8 mouse cellular contexts compared by ENCODE assay signal in genomic region chr2:26389154-26389690, GRCm38 (mm10). TPM values are rescaled to one million over a fixed set of nuclear protein-coding genes. Genes with fewer than 3 reads are reported as not detected.
DNase-seq lines count a peak whose midpoint lies in the region; ATAC-seq and TF ChIP-seq lines count a peak whose summit lies in the region.

Gene Entr1 (minus strand): TSS chr2:26389316.
Gene Pmpca (plus strand): TSS chr2:26389339.

- H3K4me1 ChIP-seq in embryonic facial prominence, embryonic 12.5 days: peaks cover 22% of the 10 kb centered on the region
- H3K4me1 ChIP-seq in kidney, adult 2 months (ENCODE audit: control insufficient read depth, insufficient read depth, low read length): peaks cover 9% of the 10 kb centered on the region; the same call in 1 of the 2 replicates
- H3K4me1 ChIP-seq in limb, embryonic 14.5 days (ENCODE audit: control insufficient read depth, insufficient read depth, low read length): peaks cover 10% of the 10 kb centered on the region
- peaks cover 19% of the 10 kb centered on the region for H3K4me1 ChIP-seq in midbrain, embryonic 16.5 days (ENCODE audit: control insufficient read depth, insufficient read depth, low read length)

- peaks cover 73% of the 10 kb centered on the region for H3K36me3 ChIP-seq in embryonic facial prominence, embryonic 12.5 days
- peaks cover 5% of the 10 kb centered on the region for H3K36me3 ChIP-seq in kidney, adult 2 months (ENCODE audit: control insufficient read depth, insufficient read depth, low read length)
- peaks cover 76% of the 10 kb centered on the region for H3K36me3 ChIP-seq in limb, embryonic 14.5 days (ENCODE audit: control insufficient read depth, insufficient read depth, low read length)
- peaks cover 38% of the 10 kb centered on the region for H3K36me3 ChIP-seq in midbrain, embryonic 16.5 days (ENCODE audit: control insufficient read depth, insufficient read depth, low read length)

- H3K27ac ChIP-seq in embryonic facial prominence, embryonic 12.5 days: peak within 1 kb of the TSS; percentile 75
- H3K27ac ChIP-seq in kidney, adult 2 months (ENCODE audit: insufficient read depth, low read depth, low read length): peak within 1 kb of the TSS; percentile 43
- peak within 1 kb of the TSS; percentile 63 for H3K27ac ChIP-seq in limb, embryonic 14.5 days (replicated peaks; ENCODE audit: low read depth, low read length)
- peak within 1 kb of the TSS; percentile 68 for H3K27ac ChIP-seq in midbrain, embryonic 16.5 days (ENCODE audit: low read length)

- peak within 1 kb of the TSS; percentile 95 for H3K9ac ChIP-seq in embryonic facial prominence, embryonic 12.5 days
- H3K9ac ChIP-seq in limb, embryonic 14.5 days (ENCODE audit: low read depth, low read length, severe bottlenecking): peak within 1 kb of the TSS; percentile 88
- peak within 1 kb of the TSS; percentile 87 for H3K9ac ChIP-seq in midbrain, embryonic 16.5 days (ENCODE audit: low read depth, low read length)

- no peak for TF ChIP-seq CTCF in kidney, adult 2 months (conservative IDR thresholded peaks at IDR 0.05; ENCODE audit: insufficient read depth, insufficient read length, low read depth, low read length)

- DNase-seq in 416B (ENCODE audit: low read depth): peak; percentile 73
- peak; percentile 90 to 93 for DNase-seq in adrenal gland, postnatal 36 days
- DNase-seq in heart, adult 18-20 months: peak; percentile 87 to 88
- peak; percentile 88 for DNase-seq in kidney, adult 2 months
- DNase-seq in limb, embryonic 14.5 days (ENCODE audit: low spot score): peak; percentile 76
- DNase-seq in spleen, postnatal 10 days (ENCODE audit: low spot score in 2 of 2): peak; percentile 77 to 89

- no peaks in the 10 kb centered on the region for H3K27me3 ChIP-seq in embryonic facial prominence, embryonic 12.5 days
- no peaks in the 10 kb centered on the region for H3K27me3 ChIP-seq in kidney, adult 2 months (replicated peaks; ENCODE audit: control insufficient read depth, insufficient read depth, low read length)
- no peaks in the 10 kb centered on the region for H3K27me3 ChIP-seq in limb, embryonic 14.5 days (ENCODE audit: control insufficient read depth, insufficient read depth, low read length)
- no peaks in the 10 kb centered on the region for H3K27me3 ChIP-seq in midbrain, embryonic 16.5 days (ENCODE audit: control insufficient read depth, insufficient read depth, low read depth, low read length)

- peak; percentile 20 for TF ChIP-seq POLR2A in kidney, adult 2 months (IDR thresholded peaks at IDR 0.05; ENCODE audit: low read depth, low read length)
- peak; percentile 82; the same call in 1 of the 2 replicates for TF ChIP-seq POLR2A in limb, embryonic 14.5 days (IDR thresholded peaks at IDR 0.05; ENCODE audit: borderline replicate concordance, extremely low read depth, insufficient read depth, insufficient read length)

- H3K9me3 ChIP-seq in embryonic facial prominence, embryonic 12.5 days: no peaks in the 10 kb centered on the region
- no peaks in the 10 kb centered on the region for H3K9me3 ChIP-seq in limb, embryonic 14.5 days (ENCODE audit: control insufficient read depth, low read length)
- H3K9me3 ChIP-seq in midbrain, embryonic 16.5 days (replicated peaks; ENCODE audit: control insufficient read depth, low read length, poor library complexity, severe bottlenecking): no peaks in the 10 kb centered on the region

- H3K4me2 ChIP-seq in embryonic facial prominence, embryonic 12.5 days (replicated peaks): peak within 1 kb of the TSS; percentile 94
- H3K4me2 ChIP-seq in limb, embryonic 14.5 days (replicated peaks; ENCODE audit: low read depth, low read length, severe bottlenecking): peak within 1 kb of the TSS; percentile 90
- H3K4me2 ChIP-seq in midbrain, embryonic 16.5 days (ENCODE audit: low read length): peak within 1 kb of the TSS; percentile 89

- ATAC-seq in embryonic facial prominence, embryonic 12.5 days (ENCODE audit: insufficient number of reproducible peaks, insufficient read depth, low FRiP score, low TSS enrichment): peak; percentile 76
- ATAC-seq in limb, embryonic 14.5 days (ENCODE audit: low FRiP score, low read depth): peak; percentile 91
- ATAC-seq in midbrain, embryonic 16.5 days: peak; percentile 91

- under 1% methylated on average over 59 of the region's 60 CpGs for WGBS in embryonic facial prominence, embryonic 12.5 days
- 1% methylated on average over 58 of the region's 60 CpGs for WGBS in kidney, adult 2 months
- under 1% methylated on average over 58 of the region's 60 CpGs for WGBS in limb, embryonic 14.5 days
- under 1% methylated on average over 60 of the region's 60 CpGs for WGBS in midbrain, embryonic 16.5 days

- H3K4me3 ChIP-seq in embryonic facial prominence, embryonic 12.5 days: peak within 1 kb of the TSS; percentile 97
- H3K4me3 ChIP-seq in kidney, adult 2 months (ENCODE audit: insufficient read depth, low read depth, low read length): peak within 1 kb of the TSS; percentile 78
- peak within 1 kb of the TSS; percentile 96 for H3K4me3 ChIP-seq in limb, embryonic 14.5 days (replicated peaks; ENCODE audit: low read length)
- peak within 1 kb of the TSS; percentile 82 for H3K4me3 ChIP-seq in midbrain, embryonic 16.5 days (ENCODE audit: low read depth, low read length)

RNA-seq across cellular contexts. Expression of gene Entr1, which starts in this region (rescaled TPM):
- total RNA-seq in adrenal gland, postnatal 36 days (2021): 100 to 1,000 TPM in 1 of 2 experiments, 10 to 100 TPM in 1; 97.9 to 102 TPM
- polyA plus RNA-seq in embryonic facial prominence, embryonic 12.5 days (2016; fragmentation: Nextera tagmentation; extraction: Ambion mirVana): 184 and 188 TPM in 2 replicates
- 10 to 100 TPM; 44.9 to 45.2 TPM for total RNA-seq in heart, adult 18-20 months (2021)
- polyA plus RNA-seq in kidney, adult 2 months (2012; rRNA removed): 102 and 110 TPM in 2 replicates
- 217 and 222 TPM in 2 replicates for polyA plus RNA-seq in limb, embryonic 14.5 days (2012; rRNA removed)
- polyA plus RNA-seq in limb, embryonic 14.5 days (2014; fragmentation: Nextera tagmentation; extraction: Ambion mirVana): 120 and 124 TPM in 2 replicates
- polyA plus RNA-seq in midbrain, embryonic 16.5 days (2015; fragmentation: Nextera tagmentation; extraction: Ambion mirVana): 175 and 182 TPM in 2 replicates

RNA-seq across cellular contexts. Expression of gene Pmpca, which starts in this region (rescaled TPM):
- total RNA-seq in adrenal gland, postnatal 36 days (2021): 100 to 1,000 TPM; 142 to 145 TPM
- 108 and 112 TPM in 2 replicates for polyA plus RNA-seq in embryonic facial prominence, embryonic 12.5 days (2016; fragmentation: Nextera tagmentation; extraction: Ambion mirVana)
- 100 to 1,000 TPM; 152 to 153 TPM for total RNA-seq in heart, adult 18-20 months (2021)
- 50.6 and 54.0 TPM in 2 replicates for polyA plus RNA-seq in kidney, adult 2 months (2012; rRNA removed)
- polyA plus RNA-seq in limb, embryonic 14.5 days (2012; rRNA removed): 106 and 108 TPM in 2 replicates
- 72.3 and 78.9 TPM in 2 replicates for polyA plus RNA-seq in limb, embryonic 14.5 days (2014; fragmentation: Nextera tagmentation; extraction: Ambion mirVana)
- 90.0 and 96.5 TPM in 2 replicates for polyA plus RNA-seq in midbrain, embryonic 16.5 days (2015; fragmentation: Nextera tagmentation; extraction: Ambion mirVana)

Comparison
In these comparisons a context has a peak if more than half of its experiments do, and no peak if none do; other contexts are left out.
1. Peak in every context shown above with its lines: DNase-seq, ATAC-seq, H3K4me3 ChIP-seq and H3K27ac ChIP-seq.